Mouse (Mus musculus) heart, postnatal 25 days (tissue): ENCODE data around the gene Acot12. TPM values are rescaled to one million over a fixed set of nuclear protein-coding genes. Genes with fewer than 3 reads are reported as not detected.

Experiments
- DNase-seq: peaks from one replicate; pipeline ENCODE4 v3.0.0; 2022; ENCODE audit warnings: low spot score
- intact Hi-C: fragments of 180-260 bp; cut with DNase I; formaldehyde crosslinking; loops from one replicate; pipeline ENCODE4 v1.15.1; 2025
- total RNA-seq, 2 experiments: library from RNA; stranded (reverse); gene quantifications; 2 replicates each; pipeline ENCODE4 v1.2.3; 2021

Acot12 gene
- not detected for total RNA-seq

DNA sequence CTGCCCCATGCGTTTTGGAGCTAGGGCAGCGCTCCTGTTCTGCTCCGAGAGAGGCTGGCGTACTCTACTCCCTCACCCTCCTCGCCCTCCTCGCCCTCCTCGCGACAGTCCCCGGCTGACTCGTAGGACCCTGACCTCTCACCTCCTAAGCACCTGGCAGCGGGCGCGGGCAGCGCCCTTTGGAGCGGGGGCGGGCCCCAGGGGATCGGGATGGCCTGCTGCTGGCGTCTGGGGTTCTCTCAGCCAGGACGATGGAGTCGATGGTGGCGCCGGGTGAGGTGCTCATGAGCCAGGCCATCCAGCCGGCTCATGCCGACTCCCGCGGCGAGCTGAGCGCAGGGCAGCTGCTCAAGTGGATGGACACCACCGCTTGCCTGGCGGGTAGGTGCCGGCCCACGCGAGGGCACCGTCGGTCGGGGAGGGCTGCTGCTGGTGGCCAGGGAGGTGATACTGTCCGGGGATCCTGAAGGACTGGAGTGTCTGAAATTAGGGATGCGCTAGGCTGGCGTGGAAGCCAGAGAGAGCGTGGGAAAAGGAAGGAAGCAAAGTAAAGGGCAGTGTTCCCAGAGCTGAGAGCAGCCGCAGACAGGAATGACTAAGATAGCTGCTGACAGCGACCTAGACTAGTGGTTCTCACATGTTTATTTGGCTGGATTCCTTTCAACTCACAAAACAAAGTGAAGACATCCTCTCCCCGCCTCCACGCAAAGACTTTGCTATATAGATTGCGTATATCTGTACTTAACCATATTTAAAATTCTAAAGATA, at the start of gene Acot12:
TSS of gene Acot12 (plus strand) at position 233 of the 768 bp plus-strand sequence.
- intact Hi-C loops: no loop called here
- DNase-seq: no peak

DNA sequence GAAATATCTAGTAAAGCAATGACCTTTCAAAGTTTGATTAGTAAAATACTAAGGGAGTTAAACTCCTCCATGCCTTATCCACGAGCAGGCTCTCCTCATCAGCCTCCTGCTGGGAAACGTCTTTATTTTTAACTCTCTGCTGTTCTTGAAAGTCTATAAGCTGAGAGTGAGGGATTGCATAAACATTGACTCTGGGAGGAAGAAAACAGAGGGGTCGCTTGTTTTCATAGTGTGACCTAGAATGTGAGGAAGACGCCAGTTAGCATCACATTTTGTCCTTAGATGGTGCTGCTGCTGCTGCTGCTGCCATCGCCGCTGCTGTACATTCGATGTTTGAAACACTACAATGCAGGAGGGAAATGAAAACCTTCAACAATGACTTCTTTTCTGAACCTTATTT, 47.7 kb upstream of the Acot12 start:
- no peak for DNase-seq
- intact Hi-C loops: no loop called here

DNA sequence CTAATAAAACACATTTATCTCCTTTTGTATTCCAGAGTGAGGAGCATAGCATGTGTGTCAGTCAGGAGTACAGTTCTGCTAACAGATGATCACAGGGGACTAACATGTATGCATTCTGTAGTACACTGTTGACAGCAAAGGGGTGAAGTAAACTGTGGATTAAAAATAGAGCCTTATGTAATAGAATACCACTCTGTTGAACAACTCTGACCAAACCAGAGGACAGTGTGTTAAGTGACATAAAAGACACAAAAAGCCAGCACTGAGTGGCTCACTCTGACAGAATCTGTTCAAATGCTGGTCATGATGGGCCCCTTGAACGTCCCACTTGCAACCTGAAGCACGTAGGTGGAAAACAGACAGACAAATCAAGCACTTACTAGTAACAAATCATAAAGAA, 45.9 kb upstream of the Acot12 start:
- intact Hi-C loops: no loop called here
- no peak for DNase-seq

DNA sequence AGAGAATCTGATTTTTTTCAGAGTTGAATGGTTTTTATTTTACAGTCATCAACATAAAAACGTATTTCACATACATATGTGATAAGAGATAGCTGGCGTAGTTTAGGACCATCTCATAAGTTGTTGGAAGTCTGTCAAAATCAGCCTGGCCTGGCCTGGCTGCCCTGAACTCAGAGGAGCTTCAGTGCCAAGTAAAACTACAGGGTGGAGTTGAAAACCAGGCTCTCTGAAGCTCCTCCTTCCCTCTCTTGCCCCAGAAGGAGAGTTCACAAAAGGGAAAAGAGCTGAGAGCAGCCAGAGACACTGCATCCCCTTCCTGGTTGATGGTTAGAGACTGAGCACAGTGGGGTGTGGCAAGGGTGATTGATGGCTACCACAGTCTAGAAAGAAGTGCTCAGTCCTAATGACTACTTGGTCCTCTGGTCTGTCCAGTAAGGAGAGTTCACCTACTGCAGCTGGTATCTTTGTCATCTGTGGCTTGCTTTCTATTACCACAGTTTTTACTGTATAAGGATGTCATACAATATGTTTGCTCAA, 45.1 kb upstream of the Acot12 start:
- no peak for DNase-seq
- intact Hi-C loops: no loop called here

DNA sequence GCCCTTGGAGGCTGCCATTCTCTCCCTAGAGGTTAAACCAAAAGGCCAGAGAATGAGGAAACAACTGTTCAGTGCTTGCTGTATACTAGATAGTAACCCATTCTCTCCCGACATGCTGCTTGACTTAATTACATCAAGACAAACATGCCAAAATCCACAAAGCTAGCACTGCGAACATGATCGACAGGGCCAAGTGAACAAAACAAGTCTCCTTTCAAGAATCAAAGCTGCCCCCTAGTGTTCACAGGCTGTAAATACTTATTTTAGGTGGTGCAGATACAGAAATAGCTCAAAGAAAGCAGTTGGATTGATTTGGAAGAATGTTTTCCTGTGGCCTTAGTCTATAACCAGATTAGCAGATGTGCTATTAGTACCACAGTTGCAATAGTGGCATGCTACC, 44.3 kb upstream of the Acot12 start:
- intact Hi-C loops: no loop called here
- DNase-seq: no peak

DNA sequence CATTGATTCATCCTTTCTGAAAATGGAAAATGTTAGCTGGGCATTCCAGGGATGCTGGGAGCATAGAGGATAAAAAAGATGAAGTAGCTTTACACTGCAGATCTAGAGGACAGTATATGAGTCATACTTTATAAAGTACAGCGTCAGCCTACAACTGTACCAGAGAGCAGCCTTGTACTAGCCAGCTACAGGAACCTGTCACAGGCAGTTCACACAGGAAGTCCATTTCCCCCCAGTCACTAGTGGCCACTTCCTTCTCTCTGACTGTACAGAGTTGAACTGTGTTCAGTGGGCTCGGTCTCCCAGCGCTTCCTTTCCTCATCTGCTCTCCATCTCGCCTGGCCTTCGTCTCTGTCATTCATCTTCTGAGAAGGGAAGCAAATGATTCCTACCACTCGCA, 39.0 kb upstream of the Acot12 start:
- intact Hi-C loops: no loop called here

DNA sequence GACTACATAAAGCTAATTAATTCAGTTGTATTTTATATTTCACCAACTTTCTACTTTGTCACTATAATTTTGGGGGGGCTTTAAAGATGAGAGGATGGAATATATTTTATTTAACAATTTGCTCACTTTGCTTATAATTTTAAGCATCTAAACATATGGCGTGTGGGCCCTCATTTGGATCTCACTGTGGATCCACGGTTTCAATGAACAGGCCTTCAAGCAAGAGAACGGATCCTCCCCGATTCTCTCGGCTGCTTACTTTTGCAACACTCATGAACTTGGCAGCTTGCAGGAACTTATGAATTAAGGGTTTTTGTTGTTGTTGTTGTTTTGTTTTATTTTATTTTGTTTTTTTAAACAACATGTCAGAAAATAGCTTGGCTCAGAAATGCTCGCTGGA, 21.8 kb upstream of the Acot12 start:
- intact Hi-C loops: no loop called here
- no peak for DNase-seq

More for the DNA sequence above, 39.0 kb upstream of the Acot12 start:
- DNase-seq: no peak

DNA sequence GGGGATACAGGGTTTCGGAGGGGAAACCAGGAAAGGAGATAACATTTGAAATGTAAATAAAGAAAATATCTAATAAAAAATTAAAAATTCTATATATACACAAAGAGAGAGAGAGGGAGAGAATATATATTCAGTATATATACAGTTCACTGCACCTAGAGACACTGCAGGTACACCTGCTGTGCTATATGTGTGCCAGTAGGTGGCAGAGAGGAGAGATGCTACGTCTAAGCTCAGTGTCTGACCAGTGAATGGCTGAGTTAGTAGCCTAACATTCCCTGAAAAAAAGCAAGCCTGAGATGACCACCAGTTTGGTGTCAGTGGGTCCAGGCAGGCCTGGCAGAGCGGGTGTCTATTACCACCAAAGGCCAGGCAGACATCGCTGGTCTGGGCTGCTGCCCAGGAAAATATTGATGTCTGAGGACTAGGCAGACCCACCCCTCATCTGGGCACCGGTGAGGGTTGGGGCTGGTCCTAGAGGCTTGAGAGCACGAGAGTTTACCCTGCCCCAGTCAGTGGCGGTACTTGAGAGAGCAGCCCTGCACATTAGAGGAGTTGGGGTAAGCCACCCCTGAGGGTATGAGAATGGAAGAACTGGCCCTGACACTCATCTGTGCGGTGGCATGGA, 18.1 kb upstream of the Acot12 start:
- DNase-seq: no peak
- intact Hi-C loops: no loop called here

DNA sequence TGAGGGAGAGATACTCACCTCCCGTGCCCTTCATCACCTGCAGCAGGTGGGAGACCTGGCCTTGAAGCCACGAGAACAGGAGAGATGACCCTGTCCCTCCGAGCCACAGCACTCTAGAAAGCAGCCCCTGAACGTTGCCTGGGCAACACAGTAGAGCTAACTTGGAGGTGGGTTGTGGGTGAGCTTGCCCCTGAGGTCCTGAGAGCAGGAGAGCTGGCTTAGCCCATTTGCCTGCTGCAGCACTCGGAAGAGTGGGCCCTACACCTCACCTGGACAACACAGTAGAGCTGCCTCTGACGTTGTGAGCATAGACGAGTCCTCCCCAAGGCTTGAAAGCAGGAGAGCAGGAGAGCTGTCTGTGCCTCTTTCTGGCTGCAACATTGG, 17.6 kb upstream of the Acot12 start:
- no peak for DNase-seq
- intact Hi-C loops: no loop called here

DNA sequence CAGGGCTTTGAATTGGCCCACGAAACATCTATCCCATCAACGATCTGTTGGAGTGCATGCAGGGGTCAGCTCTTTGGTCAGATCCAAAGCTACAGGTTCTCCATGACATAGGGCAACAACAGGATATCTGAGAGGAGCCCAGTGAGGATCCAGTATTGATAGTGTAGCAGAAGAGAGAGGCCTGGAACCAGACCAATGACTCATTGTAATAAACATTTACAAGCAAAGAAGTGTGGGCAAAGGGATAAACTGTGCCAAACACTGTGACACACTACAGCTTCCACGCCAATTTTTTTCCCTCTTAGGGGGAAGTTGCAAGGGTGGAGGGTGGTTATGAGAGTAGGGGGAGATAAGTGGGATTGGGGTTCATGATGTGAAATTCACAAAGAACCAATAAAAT, 17.1 kb upstream of the Acot12 start:
- intact Hi-C loops: no loop called here
- no peak for DNase-seq

DNA sequence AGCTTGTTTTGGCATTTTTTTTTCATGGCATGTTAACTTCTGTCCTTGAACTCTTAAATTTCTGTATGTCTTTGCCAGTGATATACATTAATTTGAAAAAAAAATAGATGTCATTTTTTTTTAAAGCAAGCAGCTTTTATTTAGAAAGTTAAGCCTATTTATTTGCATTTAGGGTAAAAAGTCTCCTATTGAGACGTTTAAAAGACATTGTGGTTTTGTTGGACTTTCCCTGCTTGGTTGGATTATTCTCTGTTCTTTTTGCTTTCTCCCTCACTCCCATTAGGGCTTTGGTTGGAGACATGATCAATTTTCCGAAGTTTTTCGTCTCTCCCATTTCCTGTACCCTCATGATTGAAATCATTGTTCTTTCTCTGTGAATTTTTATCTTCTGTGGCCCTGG, 16.2 kb upstream of the Acot12 start:
- no peak for DNase-seq
- intact Hi-C loops: no loop called here

DNA sequence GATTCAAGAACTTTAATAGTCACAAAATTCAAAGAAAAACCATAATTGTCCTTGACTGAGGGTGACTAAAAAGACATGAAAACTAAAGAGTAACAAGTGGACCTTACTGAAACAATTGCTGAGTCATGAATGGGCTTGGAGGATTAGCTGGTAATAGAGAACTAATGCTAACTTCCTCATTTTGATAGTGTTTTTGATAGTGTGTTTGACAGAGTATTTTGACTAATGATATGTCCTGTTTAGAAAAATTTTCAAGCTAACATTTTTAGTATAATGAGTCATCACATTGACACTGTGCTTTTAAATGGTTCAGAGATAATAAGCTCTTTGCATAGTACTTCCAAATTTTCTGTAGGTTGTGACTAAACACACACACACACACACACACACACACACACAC, 13.4 kb upstream of the Acot12 start:
- intact Hi-C loops: no loop called here
- DNase-seq: no peak

DNA sequence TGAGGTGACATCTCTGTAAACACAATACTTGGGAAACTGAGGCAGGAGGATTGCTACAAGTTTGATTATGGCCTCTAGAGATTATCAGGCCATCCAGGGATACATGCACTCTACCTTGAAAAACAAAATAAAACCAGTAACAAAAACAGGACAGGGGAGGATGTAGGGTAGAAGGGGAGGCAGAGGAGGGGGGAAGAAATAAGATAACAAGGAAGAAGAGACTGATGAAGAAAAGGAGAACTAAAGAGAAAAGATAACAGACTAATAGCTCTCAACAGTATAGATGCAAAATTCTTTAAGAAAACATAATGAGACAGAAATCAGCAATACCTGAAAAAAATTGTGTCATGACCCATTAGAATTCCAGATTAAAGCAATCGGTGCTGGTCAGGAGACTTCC, 4.1 kb upstream of the Acot12 start:
- intact Hi-C loops: no loop called here
- DNase-seq: no peak

DNA sequence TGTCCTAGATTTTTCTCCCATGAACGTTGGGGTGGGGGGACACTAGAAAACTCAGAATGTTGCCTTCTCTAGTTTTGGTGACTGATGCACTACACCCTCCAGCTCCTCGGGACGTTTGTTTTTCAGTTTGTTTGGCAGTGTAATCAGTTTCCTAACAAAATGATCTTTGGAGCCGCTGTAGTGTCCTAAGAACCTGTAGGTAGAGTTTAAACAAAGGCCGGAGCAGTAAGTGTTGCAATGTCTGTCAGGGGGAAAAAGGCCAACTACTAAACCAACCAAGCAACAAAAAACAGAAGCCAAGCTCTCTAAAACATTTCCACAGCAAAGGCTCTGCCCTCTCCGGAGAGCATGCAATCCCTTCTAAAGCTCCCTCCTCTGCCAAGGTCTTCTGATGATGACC, 461 bp upstream of the Acot12 start:
- intact Hi-C loops: no loop called here

DNA sequence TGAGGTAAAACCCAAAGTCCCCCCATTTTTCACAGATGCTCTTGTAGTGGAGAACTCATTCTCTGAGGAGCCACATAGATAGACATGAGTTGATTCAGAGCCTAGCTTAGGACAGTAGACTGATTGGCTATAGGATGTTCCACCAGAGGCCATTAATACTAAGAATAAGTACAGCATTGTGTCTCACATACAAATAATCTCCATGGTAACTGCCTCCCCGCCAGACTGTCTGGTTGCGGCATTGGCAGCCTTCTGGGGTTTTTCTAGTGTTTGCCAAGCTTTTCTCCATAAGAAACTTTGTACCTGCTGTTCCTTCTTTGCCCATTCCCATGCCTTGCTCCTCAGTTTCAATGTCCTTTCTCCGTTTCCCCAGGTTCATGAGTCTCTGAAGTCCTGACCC, 1.9 kb downstream of the Acot12 start:
- no peak for DNase-seq

More for the DNA sequence above, 461 bp upstream of the Acot12 start:
- DNase-seq: no peak

DNA sequence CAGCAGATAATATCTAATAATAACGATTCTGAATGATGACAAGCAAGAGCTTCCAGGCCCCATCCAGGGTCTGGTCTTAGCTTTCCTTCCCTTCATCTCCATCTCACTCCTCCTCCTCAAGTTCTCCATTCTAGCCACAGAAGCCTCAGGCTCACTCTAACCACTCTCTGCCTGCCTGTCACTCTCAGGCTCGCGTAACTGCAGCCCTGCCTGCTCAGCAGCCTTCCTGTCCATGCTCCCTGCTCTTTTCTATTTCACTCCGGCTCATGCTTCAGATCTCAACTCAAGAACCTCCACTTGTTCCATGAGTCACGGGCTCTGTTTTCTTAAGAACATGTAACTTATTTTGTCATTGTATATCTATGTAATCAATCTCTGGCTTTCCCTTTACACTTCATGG, 5.2 kb downstream of the Acot12 start:
- intact Hi-C loops: no loop called here
- no peak for DNase-seq

More for the DNA sequence above, 1.9 kb downstream of the Acot12 start:
- intact Hi-C loops: no loop called here

DNA sequence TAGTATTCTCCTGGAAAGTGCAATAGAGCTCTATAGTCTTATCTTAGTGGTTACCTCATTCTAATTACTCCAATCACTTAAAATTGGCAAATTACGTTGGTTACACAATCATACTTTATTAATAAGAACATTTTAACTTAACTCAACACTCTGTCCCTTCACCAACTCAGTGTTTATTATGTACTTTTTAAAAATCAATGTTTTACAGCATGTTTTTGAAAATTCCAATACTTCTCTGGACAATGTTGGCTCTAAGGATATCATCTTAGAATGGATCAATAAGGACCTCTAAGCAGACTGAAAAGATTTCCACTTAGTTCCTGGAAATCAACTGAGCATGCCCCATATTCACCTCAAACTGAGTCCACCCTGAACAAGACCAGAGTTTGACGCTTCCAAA, 7.1 kb downstream of the Acot12 start:
- no peak for DNase-seq

DNA sequence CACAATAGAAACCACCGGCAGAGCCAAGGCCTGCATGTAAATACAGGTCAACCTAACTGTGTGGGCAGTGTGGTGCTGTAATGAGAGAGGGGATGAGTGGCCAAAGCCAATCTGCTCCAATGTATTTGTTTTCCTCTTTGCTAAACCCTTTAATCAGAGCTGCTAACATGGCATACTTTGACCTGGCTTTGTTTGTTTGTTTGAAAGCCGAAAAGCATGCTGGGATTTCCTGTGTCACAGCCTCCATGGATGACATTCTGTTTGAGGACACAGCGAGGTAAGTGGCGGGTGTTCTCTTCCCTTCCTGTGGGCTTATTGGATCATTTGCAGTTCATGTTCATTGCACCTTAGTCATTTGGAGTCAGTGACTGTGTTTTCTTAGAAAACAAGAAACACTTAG, 8.7 kb downstream of the Acot12 start:
- intact Hi-C loops: no loop called here

More for the DNA sequence above, 7.1 kb downstream of the Acot12 start:
- intact Hi-C loops: no loop called here

DNA sequence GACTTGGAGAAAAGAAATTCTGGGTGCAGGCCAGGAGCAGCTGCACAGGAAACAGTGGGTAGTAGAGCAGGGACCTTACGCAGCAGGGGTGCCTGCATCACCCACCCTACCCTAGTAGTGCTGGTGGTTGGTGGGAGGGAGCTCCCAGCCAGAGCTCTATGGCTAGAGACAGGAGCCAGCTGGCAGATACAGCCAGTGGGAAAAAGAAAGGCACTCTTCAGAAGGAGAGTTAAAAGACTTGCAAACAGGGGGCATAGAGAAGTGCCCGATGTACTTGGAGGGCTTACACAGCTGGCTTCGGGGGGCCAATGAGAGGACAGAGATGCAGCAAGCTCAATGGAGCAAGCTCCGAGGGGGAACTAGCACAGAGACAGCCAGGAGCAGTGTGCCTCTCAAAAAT, 12.4 kb downstream of the Acot12 start:
- no peak for DNase-seq
- intact Hi-C loops: no loop called here

More for the DNA sequence above, 8.7 kb downstream of the Acot12 start:
- no peak for DNase-seq

DNA sequence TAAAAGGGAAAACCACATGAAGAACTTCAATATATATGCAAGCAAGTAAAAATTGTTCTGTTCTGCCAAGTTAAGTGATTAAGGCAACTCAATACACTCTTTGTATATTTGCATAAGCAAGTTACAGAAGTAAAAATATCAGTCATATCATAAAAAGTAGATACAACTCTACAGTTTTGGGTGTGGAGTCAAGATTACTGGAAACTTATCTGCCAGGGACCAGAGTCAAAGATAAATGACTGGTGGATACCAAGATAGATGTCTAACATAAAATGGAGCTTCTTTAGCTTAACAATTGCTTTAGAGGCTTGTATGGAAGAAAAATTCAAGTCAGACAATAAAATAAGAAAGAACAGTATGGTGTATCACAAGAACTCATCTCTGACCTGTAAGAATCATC, 13.4 kb downstream of the Acot12 start:
- DNase-seq: no peak
- intact Hi-C loops: no loop called here

DNA sequence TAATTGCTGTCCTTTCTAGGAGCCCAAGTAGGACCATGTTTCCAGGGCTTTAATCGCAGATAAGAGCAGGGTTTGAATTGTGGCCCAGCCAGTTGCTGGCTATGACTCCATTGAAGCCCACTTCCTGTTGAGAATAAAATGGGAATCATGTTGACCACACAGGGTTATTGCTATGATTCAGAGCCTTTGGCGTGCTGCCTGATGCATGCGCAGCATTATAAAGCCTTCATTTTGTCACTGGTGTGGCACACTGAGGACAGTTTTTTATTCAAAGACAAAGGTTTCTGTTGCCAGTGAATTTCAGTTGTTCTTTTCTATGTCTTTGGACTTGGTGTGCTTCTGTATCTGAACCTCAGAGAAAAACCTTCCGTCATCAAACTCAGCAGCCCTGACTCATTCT, 14.9 kb downstream of the Acot12 start:
- no peak for DNase-seq
- intact Hi-C loops: no loop called here
